Mouse (Mus musculus): ENCODE data around the gene March6.

The March6 gene

GRCm38 (mm10) chr15:31454861-31455295 lies 76.0 kb downstream of the March6 start:
- in situ Hi-C loops (cut with MboI, MseI): no loop called here

- in situ Hi-C loops (cut with MboI, MseI): no loop called here
Measured at GRCm38 (mm10) chr15:31454096-31454860, 76.6 kb downstream of the March6 start.

GRCm38 (mm10) chr15:31453098-31453916 lies 77.5 kb downstream of the March6 start, which contains the start of gene Ropn1l:
Gene Ropn1l, minus strand, starts transcription at chr15:31453737.
- in situ Hi-C loops (cut with MboI, MseI): no loop called here

- in situ Hi-C loops (cut with MboI, MseI): no loop called here
Measured at GRCm38 (mm10) chr15:31452336-31453097, 78.3 kb downstream of the March6 start.

- in situ Hi-C loops (cut with MboI, MseI): no loop called here
Measured at GRCm38 (mm10) chr15:31449772-31450171, 81.1 kb downstream of the March6 start.

GRCm38 (mm10) chr15:31447121-31447520 lies 83.7 kb downstream of the March6 start:
- in situ Hi-C loops (cut with MboI, MseI): no loop called here

GRCm38 (mm10) chr15:31442698-31443097 lies 88.2 kb downstream of the March6 start:
- in situ Hi-C loops (cut with MboI, MseI): no loop called here

- in situ Hi-C loops (cut with MboI, MseI): no loop called here
Measured at GRCm38 (mm10) chr15:31441996-31442395, 88.9 kb downstream of the March6 start.

GRCm38 (mm10) chr15:31436811-31437210 lies 94.0 kb downstream of the March6 start:
- in situ Hi-C loops (cut with MboI, MseI): no loop called here

- in situ Hi-C loops (cut with MboI, MseI): no loop called here
Measured at GRCm38 (mm10) chr15:31436083-31436482, 94.8 kb downstream of the March6 start.

GRCm38 (mm10) chr15:31433768-31434167 lies 97.1 kb downstream of the March6 start:
- in situ Hi-C loops (cut with MboI, MseI): no loop called here

GRCm38 (mm10) chr15:31431847-31432246 lies 99.0 kb downstream of the March6 start:
- in situ Hi-C loops (cut with MboI, MseI): no loop called here

GRCm38 (mm10) chr15:31430014-31430413 lies 100.8 kb downstream of the March6 start:
- in situ Hi-C loops (cut with MboI, MseI): no loop called here

GRCm38 (mm10) chr15:31429429-31429828 lies 101.4 kb downstream of the March6 start:
- in situ Hi-C loops (cut with MboI, MseI): no loop called here

- in situ Hi-C loops (cut with MboI, MseI): no loop called here
Measured at GRCm38 (mm10) chr15:31428571-31428970, 102.3 kb downstream of the March6 start.

GRCm38 (mm10) chr15:31427390-31427789 lies 103.5 kb downstream of the March6 start:
- in situ Hi-C loops (cut with MboI, MseI): no loop called here

GRCm38 (mm10) chr15:31426066-31426706 lies 104.7 kb downstream of the March6 start:
- in situ Hi-C loops (cut with MboI, MseI): no loop called here

- in situ Hi-C loops (cut with MboI, MseI): no loop called here
Measured at GRCm38 (mm10) chr15:31422649-31423369, 108.0 kb downstream of the March6 start.

- in situ Hi-C loops (cut with MboI, MseI): loop anchor here (10.0 kb wide), 1 partner anchor 94 kb away; no protein-coding TSS in a partner anchor
Measured at GRCm38 (mm10) chr15:31419037-31419436, 111.8 kb downstream of the March6 start.

- in situ Hi-C loops (cut with MboI, MseI): loop anchor here (10.0 kb wide), 1 partner anchor 94 kb away; no protein-coding TSS in a partner anchor
Measured at GRCm38 (mm10) chr15:31418686-31419024, 112.2 kb downstream of the March6 start.

Data from T-helper 2 cell (primary cell).